22 mouse cellular contexts compared by ENCODE assay signal in the genomic region with DNA sequence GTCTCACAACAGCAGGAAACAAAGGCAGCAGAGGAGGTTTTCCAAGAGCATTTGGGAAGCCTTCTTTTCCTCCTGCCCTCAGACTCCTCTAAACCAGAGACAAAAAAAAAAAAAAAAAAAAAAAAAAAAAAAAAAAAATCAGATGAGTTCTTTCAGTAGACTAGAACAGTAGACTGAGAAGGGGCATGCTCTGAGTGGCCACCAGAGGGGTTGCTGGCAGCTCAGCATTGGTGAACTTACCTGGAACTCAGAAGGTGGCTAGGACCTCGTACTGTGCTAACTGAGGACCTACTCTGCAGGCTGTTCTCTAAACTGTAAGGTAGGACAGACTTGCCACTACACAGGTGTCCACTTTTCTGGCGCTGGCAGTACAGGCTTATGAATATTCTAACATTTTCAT.
DNase-seq lines count a peak whose midpoint lies in the region; TF ChIP-seq lines count a peak whose summit lies in the region.
"Had no signal": no experiment of that assay in that cellular context is flagged by ENCODE, and none has a peak within 500 bp of the region (broad histone marks: within the 10 kb centered on the region; RNA-seq: fewer than 3 reads in every experiment).

No protein-coding gene starts in this region.

- no peak for DNase-seq in layer of hippocampus, adult 2 months (ENCODE audit: low spot score in 2 of 2)
- no peak for DNase-seq in layer of hippocampus, adult 18-20 months (ENCODE audit: low spot score in 2 of 2)
- DNase-seq in CD4-positive helper T cell, adult 2 months (ENCODE audit: low read depth, low spot score), result peak; percentile 42
- DNase-seq in MN1 (ENCODE audit: low spot score), result peak; percentile 38
- DNase-seq in naive thymus-derived CD4-positive, alpha-beta T cell, adult 2 months (ENCODE audit: low read depth), result peak; percentile 28
- no peak for DNase-seq in spleen, adult 12 weeks (ENCODE audit: low spot score)
- DNase-seq in kidney, adult 18-20 months, result no peak
- DNase-seq: adrenal gland, postnatal 14 days; cerebellum, adult 8-10 months; cerebellum, postnatal 36 days; gastrocnemius, postnatal 10 days; heart, adult 11 months; kidney, postnatal 36 days; layer of hippocampus, adult 9-11 months; retina, postnatal 1 day; right cerebral cortex, postnatal 25 days; thymus, postnatal 36 days had no signal

- peak; percentile 42 for TF ChIP-seq CTCF in layer of hippocampus, adult 2 months (conservative IDR thresholded peaks at IDR 0.05)

- peak overlapping the region; percentile 67; the same call in 1 of the 2 replicates for H3K27ac ChIP-seq in layer of hippocampus, adult 2 months
- H3K27ac ChIP-seq: hindbrain, embryonic 15.5 days; limb, embryonic 15.5 days; midbrain, embryonic 12.5 days; neural tube, embryonic 12.5 days; stomach, embryonic 15.5 days had no signal

- no peak overlapping the region for H3K4me3 ChIP-seq in layer of hippocampus, adult 2 months
- H3K4me3 ChIP-seq: limb, embryonic 15.5 days; midbrain, embryonic 12.5 days; neural tube, embryonic 12.5 days; stomach, embryonic 15.5 days had no signal

Comparison
In these comparisons a context has a peak if more than half of its experiments do, and no peak if none do; other contexts are left out.
1. DNase-seq: peak in CD4-positive helper T cell, adult 2 months (single experiment), MN1 (single experiment) and naive thymus-derived CD4-positive, alpha-beta T cell, adult 2 months (single experiment); none in layer of hippocampus, adult 2 months (0 of 2), layer of hippocampus, adult 18-20 months (0 of 2), spleen, adult 12 weeks (single experiment) and kidney, adult 18-20 months (single experiment).